Mouse (Mus musculus) lung, postnatal 0 days (tissue): ENCODE results near the gene Smim5.

Experiments
- CTCF ChIP-seq: IDR thresholded peaks from 2 replicates; pipeline ENCODE4 v1.5.1; 2016; ENCODE audit warnings: antibody characterized with exemption, mild to moderate bottlenecking
- EP300 ChIP-seq: IDR thresholded peaks from 2 replicates; pipeline ENCODE4 v1.6.1; 2016; ENCODE audit warnings: antibody characterized with exemption, mild to moderate bottlenecking, control low read depth

DNA sequence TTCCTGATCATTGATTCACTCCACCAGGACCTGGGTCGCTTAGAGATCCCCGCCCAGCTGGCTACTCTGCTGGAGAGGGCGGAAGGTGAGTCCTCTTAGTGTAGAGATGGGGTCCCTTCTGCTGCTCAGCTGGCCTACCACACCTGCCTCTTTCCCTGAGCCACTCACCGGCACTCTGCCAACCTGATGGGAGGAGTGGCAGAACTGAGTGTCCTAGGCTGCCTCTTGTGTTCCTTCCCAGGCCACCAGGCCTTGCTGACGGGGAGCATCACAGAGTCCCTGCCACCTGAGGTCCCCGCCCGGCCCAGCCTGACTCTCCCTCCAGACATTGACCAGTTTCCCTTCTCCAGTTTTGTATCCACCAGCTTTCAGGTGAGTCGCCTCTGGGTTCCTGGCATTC is 21.7 kb upstream of the Smim5 start:
- TF ChIP-seq CTCF (no peak), EP300 (no peak)
